Mouse (Mus musculus) heart, adult 11 months (tissue): ENCODE measurements around the gene Cacna1d.

Experiments used
- DNase-seq: peaks from one replicate; pipeline ENCODE4 v3.0.0; 2022

The Cacna1d gene

DNA sequence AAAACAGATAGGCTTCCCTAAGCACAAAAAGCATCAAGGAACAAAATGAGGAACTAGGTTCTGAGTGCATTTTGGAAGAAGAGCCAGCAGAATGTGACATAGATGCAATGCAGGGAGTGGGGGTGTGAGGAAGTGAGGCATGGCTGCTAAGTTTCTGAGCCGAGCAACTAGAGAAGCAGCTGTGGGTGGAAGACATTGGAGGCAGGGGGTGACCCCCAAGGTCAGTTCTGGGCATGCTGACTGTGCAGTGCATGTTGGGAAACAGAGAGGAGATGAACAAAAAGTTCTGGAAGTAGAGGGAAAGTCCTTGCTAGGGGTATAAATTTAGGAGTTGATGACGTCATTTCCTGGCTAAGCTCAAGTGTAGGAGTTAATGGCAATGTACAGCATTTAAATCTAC lies 33.4 kb downstream of the Cacna1d start:
- DNase-seq = peak; percentile 93

DNA sequence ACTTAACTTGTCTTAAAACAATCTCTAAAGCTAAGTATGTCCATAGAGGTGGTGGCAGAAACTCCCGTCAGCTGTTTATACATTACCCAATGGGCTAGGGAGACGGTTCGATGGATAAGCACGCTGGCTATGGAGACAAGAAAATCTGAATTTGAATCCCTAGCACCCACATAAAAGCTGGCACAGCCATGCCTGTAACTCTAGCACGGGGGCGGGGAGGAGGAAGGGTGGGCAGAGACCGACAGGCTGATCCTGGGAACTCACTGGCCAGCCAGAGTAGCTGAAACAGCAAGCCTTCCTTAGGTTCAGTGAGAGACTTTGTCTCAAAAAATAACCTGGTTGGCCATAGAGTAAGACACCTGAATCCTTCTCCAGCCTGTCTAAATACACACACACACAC lies 33.8 kb downstream of the Cacna1d start:
- DNase-seq = peak; percentile 89

- no peak for DNase-seq
Observed at GRCm38 (mm10) chr14:30455801-30456595, 35.3 kb downstream of the Cacna1d start.

GRCm38 (mm10) chr14:30439915-30440314 lies 51.3 kb downstream of the Cacna1d start:
- peak; percentile 27 for DNase-seq

DNA sequence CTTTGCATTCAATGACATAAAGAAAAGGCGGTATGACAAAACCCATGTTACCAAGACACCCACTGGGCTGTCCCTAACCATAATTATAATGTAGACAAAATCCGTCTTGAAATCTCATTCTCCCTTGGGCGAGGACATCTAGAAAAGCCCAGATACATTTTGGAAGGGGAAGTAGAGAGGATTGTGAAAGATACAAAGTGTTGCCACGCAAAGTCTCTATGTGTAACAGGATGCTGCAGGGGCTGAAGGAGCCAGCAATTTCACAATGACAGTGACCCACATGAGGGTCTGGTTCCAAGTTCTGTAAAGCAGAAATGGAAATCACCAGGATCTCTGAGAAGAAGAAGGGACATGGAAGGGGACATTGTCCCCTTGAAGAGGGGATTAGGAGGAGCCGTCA lies 55.9 kb downstream of the Cacna1d start:
- peak; percentile 89 for DNase-seq

- DNase-seq = peak; percentile 70
Observed at GRCm38 (mm10) chr14:30430446-30430845, 60.8 kb downstream of the Cacna1d start.

DNA sequence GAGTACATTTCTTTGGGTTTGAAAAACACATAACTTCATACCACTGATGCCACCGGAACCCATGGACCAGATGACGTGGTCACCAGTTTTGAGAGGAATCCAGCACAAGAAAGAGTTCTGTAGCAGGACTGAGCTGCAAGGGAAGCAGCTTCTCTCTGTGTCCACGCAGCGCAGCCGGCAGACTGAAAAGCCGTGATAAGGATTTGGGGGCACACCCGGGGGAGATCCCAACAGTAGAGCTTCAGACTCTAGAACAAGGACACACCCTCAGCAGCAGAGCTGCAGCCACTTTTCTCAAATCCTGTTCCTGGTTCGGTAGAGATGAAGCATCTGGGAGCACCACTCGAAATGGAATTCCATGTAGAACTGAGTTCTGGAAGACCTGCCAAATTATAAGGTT lies 61.2 kb downstream of the Cacna1d start:
- DNase-seq = peak; percentile 81

GRCm38 (mm10) chr14:30429606-30430005 lies 61.6 kb downstream of the Cacna1d start:
- peak; percentile 90 for DNase-seq

GRCm38 (mm10) chr14:30428757-30429156 lies 62.5 kb downstream of the Cacna1d start:
- peak; percentile 72 for DNase-seq

GRCm38 (mm10) chr14:30425876-30426275 lies 65.4 kb downstream of the Cacna1d start:
- DNase-seq = peak; percentile 82

- peak; percentile 94 for DNase-seq
Observed at GRCm38 (mm10) chr14:30425175-30425574, 66.1 kb downstream of the Cacna1d start.

DNA sequence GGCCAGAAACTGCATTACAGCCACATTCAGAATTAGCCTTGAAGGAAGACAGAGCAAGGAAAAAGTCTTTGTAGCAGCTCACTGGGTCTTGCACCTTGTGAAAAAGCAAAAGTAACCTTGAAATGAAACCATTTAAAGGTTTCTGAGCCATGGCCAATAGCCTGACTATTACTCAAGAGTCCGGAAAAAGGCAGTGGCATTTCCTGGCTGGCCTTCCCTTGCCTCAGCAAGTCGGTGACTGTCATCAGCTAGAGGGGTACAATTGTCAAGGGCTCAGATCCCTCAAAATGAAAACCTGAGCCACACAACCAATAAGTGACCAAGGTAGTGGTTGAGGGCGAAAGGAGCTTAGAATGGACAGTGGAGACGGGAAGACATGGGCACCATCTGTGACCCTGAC lies 66.6 kb downstream of the Cacna1d start:
- DNase-seq = peak; percentile 78

- peak; percentile 67 for DNase-seq
Observed at GRCm38 (mm10) chr14:30422376-30423140, 68.7 kb downstream of the Cacna1d start.

DNA sequence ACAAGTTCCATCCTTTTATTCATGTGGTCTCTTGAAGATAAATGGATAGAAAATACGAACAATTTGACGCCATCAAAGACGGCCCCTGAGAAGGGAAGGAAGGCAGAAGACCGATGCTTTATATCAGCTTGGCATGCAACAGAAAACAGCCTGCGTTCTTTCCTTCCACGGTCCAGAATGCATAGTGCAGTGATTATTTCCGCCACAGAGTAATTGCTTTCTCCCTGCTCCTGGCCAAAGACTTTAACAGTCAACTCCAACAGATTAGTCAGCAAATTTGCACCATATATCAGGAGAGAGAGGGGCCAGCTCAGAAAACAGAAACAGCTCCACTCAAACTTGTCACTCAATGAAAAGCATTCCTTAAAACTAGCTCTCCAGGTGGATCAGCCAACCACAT lies 71.8 kb downstream of the Cacna1d start:
- DNase-seq = no peak

DNA sequence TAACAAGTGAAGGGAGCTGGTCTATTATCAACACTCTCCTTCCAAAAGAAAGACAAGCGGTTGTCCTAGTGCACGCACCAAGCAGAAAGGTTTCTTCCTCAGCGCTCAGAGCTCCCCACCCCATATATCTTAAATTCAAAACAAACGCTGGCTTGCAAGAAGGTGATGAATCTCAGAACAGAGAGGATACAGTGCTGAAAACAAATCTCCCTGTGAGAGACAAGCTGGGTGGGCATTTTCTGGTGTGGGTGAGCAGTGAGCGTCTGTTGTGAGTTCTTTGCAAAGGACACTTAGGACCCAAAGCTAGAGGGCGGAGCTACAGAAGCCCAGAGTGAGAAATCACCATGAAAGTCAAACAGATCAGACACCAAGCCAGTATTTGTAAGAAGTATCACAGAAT lies 72.2 kb downstream of the Cacna1d start:
- DNase-seq = peak; percentile 64

GRCm38 (mm10) chr14:30415830-30416229 lies 75.4 kb downstream of the Cacna1d start:
- DNase-seq = no peak

DNA sequence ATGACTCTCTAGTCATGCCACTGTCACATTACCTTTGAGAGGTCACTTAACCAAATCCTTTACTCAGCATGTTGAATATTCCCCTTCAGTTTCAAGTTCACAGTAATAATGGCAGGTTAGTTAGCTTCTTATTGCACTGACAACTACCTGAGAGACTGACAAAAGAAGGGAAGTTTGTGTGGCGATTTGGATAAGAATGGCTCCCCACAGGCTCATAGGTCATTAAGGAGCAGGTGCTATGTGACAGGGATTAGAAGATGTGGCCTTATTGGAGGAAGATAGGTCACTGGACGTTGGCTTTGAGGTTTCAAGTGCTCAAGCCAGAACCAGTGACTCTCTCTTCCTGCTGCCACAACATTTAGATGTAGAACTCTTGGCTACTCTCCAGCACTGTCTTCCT lies 77.1 kb downstream of the Cacna1d start:
- DNase-seq = peak; percentile 77

- no peak for DNase-seq
Observed at GRCm38 (mm10) chr14:30409331-30409730, 81.9 kb downstream of the Cacna1d start.

- DNase-seq = peak; percentile 96
Observed at GRCm38 (mm10) chr14:30405456-30406225, 85.6 kb downstream of the Cacna1d start.

DNA sequence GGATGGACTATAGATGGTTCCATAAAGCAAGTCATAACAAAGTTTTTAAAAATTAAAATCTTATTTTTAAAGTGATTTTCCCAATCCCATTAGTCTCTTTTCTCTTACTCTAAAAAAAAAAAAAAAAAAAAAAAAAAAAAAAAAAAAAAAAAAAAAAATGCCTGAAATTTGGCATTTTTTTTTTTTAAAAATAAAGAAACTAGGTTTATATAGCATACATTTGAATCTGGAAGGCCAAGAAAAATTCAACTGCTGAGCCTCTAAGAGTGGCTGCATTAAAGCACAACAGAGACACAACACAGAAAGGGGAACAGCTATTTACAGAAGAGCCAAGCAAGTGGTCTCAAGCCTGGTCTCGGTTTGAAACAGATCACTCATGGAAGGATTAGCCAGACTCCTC lies 112.9 kb downstream of the Cacna1d start:
- no peak for DNase-seq

- DNase-seq = no peak
Observed at GRCm38 (mm10) chr14:30372878-30373277, 118.4 kb downstream of the Cacna1d start.

DNA sequence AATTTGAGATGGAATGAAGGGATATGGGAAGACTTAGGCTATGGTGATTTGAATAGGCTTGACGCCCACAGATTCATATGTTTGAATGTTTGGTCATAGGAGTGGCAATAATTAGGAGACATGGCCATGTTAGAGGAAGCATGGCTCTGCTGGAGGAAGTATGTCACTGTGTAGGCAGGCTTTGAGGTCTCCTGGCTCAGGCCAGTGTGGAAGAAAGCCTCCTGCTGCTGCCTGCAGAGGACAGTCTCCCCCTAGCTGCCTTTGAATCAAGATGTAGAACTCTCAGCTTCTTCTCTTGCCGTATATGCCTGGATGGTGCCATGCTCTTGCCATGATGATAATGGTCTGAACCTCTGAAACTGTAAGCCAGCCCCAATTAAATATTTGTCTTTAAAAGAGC lies 120.2 kb downstream of the Cacna1d start:
- DNase-seq = peak; percentile 73

DNA sequence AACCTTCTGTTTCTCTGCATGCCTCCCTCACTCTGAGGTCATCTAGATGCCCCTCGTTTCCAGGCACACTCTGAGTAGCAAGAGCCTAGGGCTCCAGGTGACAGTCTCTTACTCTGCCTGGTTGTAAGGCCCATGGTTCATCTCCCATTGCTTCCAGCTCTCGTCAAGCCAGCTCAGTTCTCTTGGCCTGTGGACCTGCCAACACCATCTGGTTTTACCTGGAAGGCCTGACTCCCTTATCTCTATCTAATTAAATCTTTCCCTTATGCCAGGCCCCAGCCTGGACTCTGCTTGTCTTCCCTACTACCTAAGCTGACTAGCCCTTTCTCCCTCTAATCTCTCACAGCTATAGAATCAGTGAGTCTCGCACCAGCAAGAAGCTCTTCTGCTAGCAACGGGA lies 124.2 kb downstream of the Cacna1d start:
- no peak for DNase-seq
